Mouse (Mus musculus): ENCODE results near the gene Gm10647. TPM values are rescaled to one million over a fixed set of nuclear protein-coding genes. Genes with fewer than 3 reads are reported as not detected.
A peak's percentile ranks its signal among the peaks of the same experiment; 100 is the strongest.
"Not testable (repeated sequence)": the region's sequence is repeated elsewhere in the genome, so short reads cannot be mapped to it uniquely, and the experiment has no call there.

Gm10647 gene
- total and polyA plus RNA-seq, 2 experiments from 2014 or later = 0.34 TPM; not detected in 1

GRCm38 (mm10) chr9:66770701-66771100, 26.1 kb upstream of the Gm10647 start:
- ATAC-seq (ENCODE audit: insufficient read depth, low read depth) = no peak
- H3K27me3 ChIP-seq (ENCODE audit: control insufficient read depth, insufficient read depth, low read length) = no peaks in the 10 kb centered on the region
- H3K4me2 ChIP-seq (ENCODE audit: low read depth, low read length) = no peak overlapping the region
- DNase-seq (ENCODE audit: low spot score) = no peak
- H3K9ac ChIP-seq (replicated peaks; ENCODE audit: low read depth, low read length) = no peak overlapping the region
- H3K4me3 ChIP-seq (ENCODE audit: low read depth, low read length) = no peak overlapping the region
- H3K36me3 ChIP-seq (replicated peaks; ENCODE audit: control insufficient read depth, insufficient read depth, low read length) = no peaks in the 10 kb centered on the region
- H3K27ac ChIP-seq (ENCODE audit: low read depth) = no peak overlapping the region
- peaks cover 6% of the 10 kb centered on the region; the same call in 1 of the 2 replicates for H3K4me1 ChIP-seq (ENCODE audit: control insufficient read depth, insufficient read depth)
- H3K9me3 ChIP-seq (replicated peaks; ENCODE audit: control insufficient read depth, low read length) = no peaks in the 10 kb centered on the region
- TF ChIP-seq CTCF (IDR thresholded peaks at IDR 0.05; ENCODE audit: low read depth) (no peak), EP300 (IDR thresholded peaks at IDR 0.05; ENCODE audit: low read depth) (no peak)

GRCm38 (mm10) chr9:66784552-66784951, 12.3 kb upstream of the Gm10647 start:
- H3K9ac ChIP-seq (replicated peaks; ENCODE audit: low read depth, low read length); H3K4me3 ChIP-seq (ENCODE audit: low read depth, low read length); H3K4me2 ChIP-seq (ENCODE audit: low read depth, low read length); H3K36me3 ChIP-seq (replicated peaks; ENCODE audit: control insufficient read depth, insufficient read depth, low read length); H3K27ac ChIP-seq (ENCODE audit: low read depth); H3K4me1 ChIP-seq (ENCODE audit: control insufficient read depth, insufficient read depth); DNase-seq (ENCODE audit: low spot score); ATAC-seq (ENCODE audit: insufficient read depth, low read depth); H3K9me3 ChIP-seq (replicated peaks; ENCODE audit: control insufficient read depth, low read length); H3K27me3 ChIP-seq (ENCODE audit: control insufficient read depth, insufficient read depth, low read length): not testable (repeated sequence)
- no CpG with 5 or more reads among the region's 3 CpGs for WGBS
- peak; percentile 5; the same call in 1 of the 2 replicates for TF ChIP-seq CTCF (IDR thresholded peaks at IDR 0.05; ENCODE audit: low read depth)

- Histone ChIP-seq H3K36me3 (replicated peaks; ENCODE audit: control insufficient read depth, insufficient read depth, low read length) (0 out of 2 replicates have a peak, but pooled peaks cover 4% of the 10 kb centered on the region), H3K27ac (ENCODE audit: low read depth) (no peak overlapping the region), H3K4me3 (ENCODE audit: low read depth, low read length) (no peak overlapping the region), H3K4me2 (ENCODE audit: low read depth, low read length) (no peak overlapping the region), H3K27me3 (ENCODE audit: control insufficient read depth, insufficient read depth, low read length) (no peaks in the 10 kb centered on the region), H3K4me1 (ENCODE audit: control insufficient read depth, insufficient read depth) (no peaks in the 10 kb centered on the region), H3K9ac (replicated peaks; ENCODE audit: low read depth, low read length) (no peak overlapping the region), H3K9me3 (replicated peaks; ENCODE audit: control insufficient read depth, low read length) (no peaks in the 10 kb centered on the region)
- no peak for TF ChIP-seq EP300 (IDR thresholded peaks at IDR 0.05; ENCODE audit: low read depth)
- peak; percentile 73 for TF ChIP-seq CTCF (IDR thresholded peaks at IDR 0.05; ENCODE audit: low read depth)
- WGBS = 11% methylated on average over 2 of the region's 2 CpGs
- ATAC-seq (ENCODE audit: insufficient read depth, low read depth) = no peak
- DNase-seq (ENCODE audit: low spot score) = peak; percentile 68
Measured at GRCm38 (mm10) chr9:66787821-66788220, 9.0 kb upstream of the Gm10647 start.

- DNase-seq (ENCODE audit: low spot score) (no peak), ATAC-seq (ENCODE audit: insufficient read depth, low read depth) (no peak; the same call in 1 of the 2 replicates)
- peak overlapping the region; percentile 59 for H3K9ac ChIP-seq (replicated peaks; ENCODE audit: low read depth, low read length)
- H3K4me3 ChIP-seq (ENCODE audit: low read depth, low read length) = peak overlapping the region; percentile 71
- WGBS = 1% methylated on average over 43 of the region's 43 CpGs
- H3K9me3 ChIP-seq (replicated peaks; ENCODE audit: control insufficient read depth, low read length) = no peaks in the 10 kb centered on the region
- H3K4me1 ChIP-seq (ENCODE audit: control insufficient read depth, insufficient read depth) = peaks cover 6% of the 10 kb centered on the region; the same call in 1 of the 2 replicates
- H3K27ac ChIP-seq (ENCODE audit: low read depth) = peak overlapping the region; percentile 91
- no peaks in the 10 kb centered on the region for H3K27me3 ChIP-seq (ENCODE audit: control insufficient read depth, insufficient read depth, low read length)
- TF ChIP-seq EP300 (IDR thresholded peaks at IDR 0.05; ENCODE audit: low read depth) (no peak; the same call in 1 of the 2 replicates), CTCF (IDR thresholded peaks at IDR 0.05; ENCODE audit: low read depth) (no peak)
- H3K36me3 ChIP-seq (replicated peaks; ENCODE audit: control insufficient read depth, insufficient read depth, low read length) = 0 out of 2 replicates have a peak, but pooled peaks cover 4% of the 10 kb centered on the region
- H3K4me2 ChIP-seq (ENCODE audit: low read depth, low read length) = peak overlapping the region; percentile 81
Measured at GRCm38 (mm10) chr9:66794629-66795463, 2.0 kb upstream of the Gm10647 start.

GRCm38 (mm10) chr9:66795464-66796324, 1.1 kb upstream of the Gm10647 start, which contains the start of gene Aph1b:
TSS of gene Aph1b (minus strand) at chr9:66795490.
- under 1% methylated on average over 42 of the region's 42 CpGs for WGBS
- Histone ChIP-seq H3K4me1 (ENCODE audit: control insufficient read depth, insufficient read depth) (peaks cover 6% of the 10 kb centered on the region; the same call in 1 of the 2 replicates), H3K27ac (ENCODE audit: low read depth) (peak within 1 kb of the TSS; percentile 91), H3K9ac (replicated peaks; ENCODE audit: low read depth, low read length) (peak within 1 kb of the TSS; percentile 59), H3K4me3 (ENCODE audit: low read depth, low read length) (peak within 1 kb of the TSS; percentile 71), H3K27me3 (ENCODE audit: control insufficient read depth, insufficient read depth, low read length) (no peaks in the 10 kb centered on the region), H3K36me3 (replicated peaks; ENCODE audit: control insufficient read depth, insufficient read depth, low read length) (no peaks in the 10 kb centered on the region), H3K9me3 (replicated peaks; ENCODE audit: control insufficient read depth, low read length) (no peaks in the 10 kb centered on the region), H3K4me2 (ENCODE audit: low read depth, low read length) (peak within 1 kb of the TSS; percentile 81)
- DNase-seq (ENCODE audit: low spot score) (peak; percentile 99), ATAC-seq (ENCODE audit: insufficient read depth, low read depth) (peak; percentile 95)
- TF ChIP-seq EP300 (IDR thresholded peaks at IDR 0.05; ENCODE audit: low read depth) (no peak), CTCF (IDR thresholded peaks at IDR 0.05; ENCODE audit: low read depth) (no peak)

Data from heart, postnatal 0 days (tissue).